Mouse (Mus musculus): Measurements from ENCODE around the gene Tmem235. TPM values are rescaled to one million over a fixed set of nuclear protein-coding genes. Genes with fewer than 3 reads are reported as not detected.

Gene Tmem235
- total RNA-seq, 2 experiments from 2014 or later = not detected

- intact Hi-C loops (cut with DNase I) = no loop called here
These were observed 21.7 kb downstream of the Tmem235 start for GRCm38 (mm10) chr11:117882208-117882607.

GRCm38 (mm10) chr11:117886000-117886399 lies 25.4 kb downstream of the Tmem235 start:
- DNase-seq (ENCODE audit: low spot score in 2 of 2) = no peak
- intact Hi-C loops (cut with DNase I) = no loop called here

More at GRCm38 (mm10) chr11:117882208-117882607, 21.7 kb downstream of the Tmem235 start:
- DNase-seq (ENCODE audit: low spot score in 2 of 2) = no peak

- intact Hi-C loops (cut with DNase I) = no loop called here
- DNase-seq (ENCODE audit: low spot score in 2 of 2) = no peak
These were observed 27.8 kb downstream of the Tmem235 start for GRCm38 (mm10) chr11:117888168-117888852.

GRCm38 (mm10) chr11:117888853-117889822 lies 28.6 kb downstream of the Tmem235 start:
- intact Hi-C loops (cut with DNase I) = no loop called here
- DNase-seq (ENCODE audit: low spot score in 2 of 2) = no peak

- intact Hi-C loops (cut with DNase I) = no loop called here
- DNase-seq (ENCODE audit: low spot score in 2 of 2) = no peak
These were observed 29.4 kb downstream of the Tmem235 start for GRCm38 (mm10) chr11:117889887-117890340.

- DNase-seq (ENCODE audit: low spot score in 2 of 2) = no peak
- intact Hi-C loops (cut with DNase I) = no loop called here
These were observed 30.1 kb downstream of the Tmem235 start for GRCm38 (mm10) chr11:117890519-117891282.

GRCm38 (mm10) chr11:117891581-117892175 lies 31.1 kb downstream of the Tmem235 start:
- DNase-seq (ENCODE audit: low spot score in 2 of 2) = no peak
- intact Hi-C loops (cut with DNase I) = no loop called here

GRCm38 (mm10) chr11:117892199-117892598 lies 31.6 kb downstream of the Tmem235 start:
- no peak for DNase-seq (ENCODE audit: low spot score in 2 of 2)
- intact Hi-C loops (cut with DNase I) = no loop called here

GRCm38 (mm10) chr11:117894676-117895075 lies 34.1 kb downstream of the Tmem235 start:
- DNase-seq (ENCODE audit: low spot score in 2 of 2) = no peak
- intact Hi-C loops (cut with DNase I) = no loop called here

GRCm38 (mm10) chr11:117896533-117896932 lies 36.0 kb downstream of the Tmem235 start:
- DNase-seq (ENCODE audit: low spot score in 2 of 2) = no peak
- intact Hi-C loops (cut with DNase I) = no loop called here

GRCm38 (mm10) chr11:117902282-117902681 lies 41.7 kb downstream of the Tmem235 start:
- intact Hi-C loops (cut with DNase I) = no loop called here
- DNase-seq (ENCODE audit: low spot score in 2 of 2) = no peak

- intact Hi-C loops (cut with DNase I) = no loop called here
- no peak for DNase-seq (ENCODE audit: low spot score in 2 of 2)
These were observed 43.9 kb downstream of the Tmem235 start for GRCm38 (mm10) chr11:117904442-117904841.

- intact Hi-C loops (cut with DNase I) = no loop called here
- no peak for DNase-seq (ENCODE audit: low spot score in 2 of 2)
These were observed 48.8 kb downstream of the Tmem235 start for GRCm38 (mm10) chr11:117909337-117909736.

GRCm38 (mm10) chr11:117912684-117913352 lies 52.3 kb downstream of the Tmem235 start:
- intact Hi-C loops (cut with DNase I) = loop anchor here (2.0 to 5.0 kb wide), 2 partner anchors 56 to 109 kb away; no protein-coding TSS in a partner anchor
- DNase-seq (ENCODE audit: low spot score in 2 of 2) = peak; percentile 61 to 74

GRCm38 (mm10) chr11:117914531-117914930 lies 54.0 kb downstream of the Tmem235 start:
- intact Hi-C loops (cut with DNase I) = loop anchor here (5.0 kb wide), 1 partner anchor 108 kb away; no protein-coding TSS in a partner anchor
- DNase-seq (ENCODE audit: low spot score in 2 of 2) = no peak

All from left cerebral cortex, postnatal 36 days (tissue).